Mouse (Mus musculus): ENCODE data around the gene Gna12. TPM values are rescaled to one million over a fixed set of nuclear protein-coding genes. Genes with fewer than 3 reads are reported as not detected.

Gene Gna12
- total RNA-seq, 2 experiments from 2014 or later = 38.2 to 42.4 TPM

DNA sequence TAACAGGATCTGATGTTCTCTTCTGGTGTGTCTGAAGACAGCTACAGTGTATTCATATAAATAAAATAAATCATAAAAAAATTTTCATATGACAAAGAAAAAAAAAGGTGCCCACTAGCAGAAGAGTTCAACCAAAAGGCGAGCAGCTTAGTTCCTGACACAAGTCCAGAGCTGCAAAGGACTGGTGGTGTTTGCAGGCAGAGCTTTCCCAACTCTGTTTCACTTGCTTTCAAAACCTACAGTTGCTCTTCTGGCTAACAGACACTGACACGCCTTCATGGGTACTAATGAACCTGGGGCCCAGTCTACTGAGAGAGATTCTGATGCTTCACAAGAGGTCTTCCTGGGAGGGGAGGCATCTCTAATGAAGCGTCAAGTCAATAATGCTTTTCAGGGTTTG lies 34.2 kb downstream of the Gna12 start:
- DNase-seq = no peak

DNA sequence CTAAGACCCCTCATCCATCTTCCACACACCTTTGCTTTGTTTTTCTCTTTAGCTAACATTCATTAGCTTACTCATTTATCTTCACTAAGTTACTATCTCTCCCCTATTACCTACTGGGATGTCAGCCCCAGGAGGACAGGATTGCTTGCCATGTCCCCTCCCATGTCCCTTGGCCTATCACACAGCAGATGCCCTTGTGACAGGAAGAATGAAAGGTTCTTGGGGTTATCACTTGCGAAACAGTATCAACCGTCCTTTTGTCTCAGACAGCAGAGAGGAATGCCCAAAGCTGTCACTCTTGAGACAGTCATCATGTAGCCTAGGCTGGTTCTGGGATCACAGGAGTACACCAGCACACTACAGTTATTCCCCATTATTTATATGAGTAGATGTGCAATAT lies 35.1 kb downstream of the Gna12 start:
- no peak for DNase-seq

DNA sequence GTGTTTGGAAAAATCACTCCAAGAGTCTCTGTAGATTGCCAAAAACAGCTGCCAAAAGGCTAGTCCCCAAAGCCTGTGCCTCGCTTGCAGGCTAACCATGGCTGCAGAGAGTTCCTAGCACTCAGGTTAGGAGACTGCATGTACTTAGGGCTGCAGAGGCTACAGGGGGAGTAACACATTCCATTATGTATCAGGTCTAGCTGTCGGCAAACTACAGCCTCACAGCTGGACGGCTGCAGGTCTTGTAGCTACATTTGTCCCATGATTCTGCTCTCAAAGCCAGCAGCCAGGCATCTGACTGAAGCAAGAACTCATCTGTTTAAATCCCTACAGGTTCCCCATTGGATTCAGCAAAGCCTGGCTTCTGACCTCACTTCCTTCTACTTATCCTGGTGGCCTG lies 35.5 kb downstream of the Gna12 start:
- DNase-seq = no peak

DNA sequence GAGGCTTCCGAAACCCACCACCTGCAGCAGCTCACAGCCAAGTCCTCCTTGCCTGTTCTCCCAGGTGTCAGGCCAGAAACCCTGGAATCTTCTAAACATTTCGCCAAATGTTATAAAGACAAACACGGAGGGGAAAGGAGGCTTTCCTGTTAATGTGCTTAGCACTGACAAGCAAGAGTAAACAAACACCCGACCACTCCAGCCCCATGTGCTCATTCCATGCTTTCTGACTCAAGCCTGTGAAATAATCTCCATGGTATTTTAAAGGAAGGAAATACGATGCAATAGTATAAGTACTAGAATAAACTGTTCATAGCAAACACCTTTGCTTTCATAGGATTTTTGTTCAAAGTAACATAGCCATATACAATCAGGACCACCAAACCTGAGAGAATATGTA lies 38.0 kb downstream of the Gna12 start:
- no peak for DNase-seq

DNA sequence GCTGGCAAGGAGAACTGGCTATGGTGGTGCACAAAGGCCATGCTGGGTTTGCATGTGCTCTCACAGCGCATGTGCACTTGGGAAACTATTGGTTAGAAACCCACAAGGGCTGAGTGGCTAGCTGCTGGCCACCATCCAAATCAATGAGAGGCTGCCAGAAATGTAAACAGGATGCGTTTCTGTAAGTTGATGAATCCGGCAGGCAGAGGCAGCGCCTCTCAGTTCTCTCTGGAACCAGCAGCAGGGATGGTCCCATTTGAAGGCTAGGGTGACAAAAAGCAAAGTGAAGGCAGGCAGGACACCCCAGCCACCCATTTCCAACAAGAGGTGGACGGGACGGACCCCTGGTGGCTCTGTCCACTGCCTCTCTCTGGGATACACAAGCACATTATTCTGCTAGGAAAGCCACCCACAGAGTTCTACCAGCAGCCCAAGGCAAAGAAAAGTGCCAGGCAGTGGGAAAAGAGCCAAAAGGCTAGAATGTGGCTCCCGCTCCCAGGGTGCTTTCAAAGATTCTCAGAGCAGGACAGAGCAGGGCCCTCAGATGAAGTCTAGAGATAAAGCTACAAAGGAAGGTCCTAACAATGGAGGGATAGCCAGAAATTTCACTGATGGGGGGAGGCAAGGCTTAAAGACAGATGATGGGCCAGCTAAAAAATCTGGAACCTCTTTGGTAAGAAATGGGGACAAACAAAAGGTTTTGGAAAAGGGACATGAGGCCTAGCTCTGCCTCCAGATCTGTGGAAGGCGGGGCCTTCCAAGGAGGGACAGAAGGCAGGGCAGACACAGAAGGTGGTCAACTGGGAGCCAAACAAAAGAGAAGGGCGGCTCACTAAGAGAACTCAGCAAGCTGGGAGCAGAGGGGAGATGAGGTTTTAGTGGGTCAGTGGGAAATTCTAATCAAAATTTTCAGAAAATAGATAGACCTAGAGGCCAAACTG lies 39.0 kb downstream of the Gna12 start:
- DNase-seq = peak; percentile 27

DNA sequence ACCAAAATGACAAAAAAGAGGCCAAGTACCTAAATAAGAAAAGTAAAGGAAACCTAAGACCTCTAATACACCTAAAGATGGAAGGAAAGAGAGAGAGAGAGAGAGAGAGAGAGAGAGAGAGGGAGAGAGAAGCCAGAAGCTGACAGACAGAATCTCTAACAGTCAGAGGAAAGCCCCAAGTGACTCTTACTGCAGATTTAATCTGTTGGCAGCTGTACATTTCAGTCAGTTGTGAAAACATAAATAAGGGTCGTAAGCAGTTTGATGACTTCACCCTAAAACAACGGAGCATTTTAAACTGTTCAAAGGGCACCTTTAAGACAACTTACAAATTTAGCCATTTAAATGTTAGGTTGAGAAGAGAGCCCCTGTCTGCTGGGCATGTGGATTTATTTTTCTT lies 39.8 kb downstream of the Gna12 start:
- DNase-seq = no peak

DNA sequence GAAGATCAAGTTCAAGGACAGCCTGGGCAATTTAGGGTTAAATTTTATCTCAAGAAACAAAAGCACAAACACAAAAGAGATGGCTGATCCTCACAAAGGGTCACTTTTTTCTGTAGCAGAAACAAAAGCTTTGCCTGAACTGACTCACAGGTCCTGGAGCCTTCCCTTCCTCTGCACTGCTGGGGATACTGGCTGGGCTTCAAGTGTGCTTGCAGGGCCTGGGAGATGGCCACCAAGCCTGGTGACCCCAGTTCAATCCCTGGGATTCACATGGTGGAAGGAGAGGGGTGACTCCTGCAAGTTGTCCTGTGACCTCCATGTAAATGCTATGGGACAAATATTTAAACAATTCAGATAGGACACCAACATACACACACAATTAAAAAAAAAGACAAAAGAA lies 40.7 kb downstream of the Gna12 start:
- no peak for DNase-seq

DNA sequence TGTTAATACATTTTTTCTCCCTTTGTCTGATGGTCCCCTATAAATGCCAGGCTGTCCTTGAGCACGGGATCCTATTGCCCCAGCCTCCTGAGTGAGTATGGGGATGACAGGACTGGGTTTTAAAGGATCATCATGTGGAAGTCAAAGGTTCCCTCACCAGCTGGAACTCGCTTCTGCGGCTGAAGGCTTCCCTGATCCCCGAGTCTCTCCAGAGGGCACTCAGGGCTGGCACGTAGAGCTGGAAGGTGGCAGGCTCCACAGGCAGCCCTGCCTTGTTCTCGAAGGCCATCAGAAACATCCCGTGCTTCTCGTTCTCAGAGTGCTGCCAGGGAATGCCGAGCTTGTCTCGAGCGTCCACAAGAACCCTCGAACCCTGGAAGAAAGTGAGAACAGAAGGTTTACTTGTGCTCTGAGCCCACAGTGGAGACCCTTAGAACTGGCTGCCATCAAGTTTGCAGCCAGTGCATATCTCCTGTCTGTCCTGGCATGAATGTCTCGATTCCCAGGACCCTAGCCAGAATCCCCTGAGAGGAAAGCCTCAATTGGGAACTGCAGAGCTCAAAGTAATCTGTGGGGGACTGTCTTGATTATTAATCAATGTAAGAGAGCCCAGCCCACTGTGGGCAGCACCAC lies 44.9 kb downstream of the Gna12 start:
- no peak for DNase-seq

DNA sequence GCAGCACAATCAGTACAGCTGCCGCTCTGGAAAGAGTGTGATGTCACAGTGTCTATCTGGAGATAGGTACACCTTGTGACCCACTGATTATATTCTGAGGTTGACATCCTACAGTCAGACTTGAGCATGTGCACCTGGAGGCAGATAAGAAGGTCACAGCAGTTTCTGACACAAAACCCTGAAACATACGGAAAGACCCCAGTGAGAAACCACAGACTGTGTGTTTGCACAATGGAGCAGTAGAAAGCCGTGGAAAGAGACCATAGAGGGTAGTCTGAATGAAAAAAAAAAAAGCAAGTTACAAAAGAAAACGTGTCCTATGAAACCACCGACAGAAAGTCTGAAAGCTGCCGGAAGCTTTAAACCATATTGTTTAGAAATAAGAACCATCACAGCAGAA lies 45.9 kb downstream of the Gna12 start:
- DNase-seq = no peak

DNA sequence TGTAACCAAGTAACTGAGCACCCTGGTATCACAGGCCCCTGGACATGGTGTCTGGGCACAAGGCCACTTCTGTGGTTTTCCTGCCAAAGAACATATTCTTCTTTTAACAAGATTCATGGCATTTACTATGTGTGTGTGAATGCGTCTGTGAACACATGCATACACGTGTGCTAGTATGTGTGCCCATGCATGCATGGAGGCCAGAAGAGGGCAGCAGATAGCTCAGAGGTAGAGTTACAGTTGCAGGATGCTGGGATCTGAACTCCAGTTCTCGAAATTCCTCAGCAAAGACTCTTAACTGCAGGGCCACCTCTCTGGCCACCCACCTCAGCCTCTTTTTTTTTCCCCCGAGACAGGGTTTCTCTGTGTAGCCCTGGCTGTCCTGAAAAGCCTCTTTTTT lies 46.7 kb downstream of the Gna12 start:
- DNase-seq = no peak

DNA sequence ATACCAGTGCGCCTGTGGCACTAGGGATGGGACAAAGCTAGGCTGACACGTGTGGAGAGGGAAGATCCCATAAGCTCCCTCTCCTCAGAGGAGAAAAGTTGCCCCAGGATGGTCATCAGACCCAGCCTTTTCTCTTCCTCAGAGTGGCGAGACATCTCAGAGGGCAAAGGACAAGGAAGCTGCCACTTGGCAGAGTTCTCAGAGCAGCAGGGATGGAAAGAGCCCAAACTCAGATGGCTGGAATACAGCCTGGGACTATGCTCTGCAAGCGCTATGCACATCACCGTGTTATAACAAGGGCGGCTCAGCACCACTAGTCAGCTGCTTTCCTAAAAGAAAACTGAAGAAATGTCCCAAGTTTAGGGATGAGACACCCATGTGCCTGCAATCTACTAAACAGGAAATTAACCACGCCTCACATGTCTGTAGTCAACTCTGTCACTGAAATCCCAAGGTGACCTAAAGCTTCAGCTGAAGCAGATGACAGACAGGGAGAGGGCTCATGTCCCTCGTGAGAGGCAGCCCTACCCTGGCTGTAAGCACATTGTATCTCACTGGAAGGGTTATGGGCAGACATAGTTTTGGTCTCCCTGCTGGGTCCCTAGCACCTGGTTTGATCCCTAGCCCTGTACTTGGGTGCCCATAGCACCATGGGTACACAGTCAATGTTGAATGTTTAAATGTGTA lies 48.2 kb downstream of the Gna12 start:
- DNase-seq = no peak

DNA sequence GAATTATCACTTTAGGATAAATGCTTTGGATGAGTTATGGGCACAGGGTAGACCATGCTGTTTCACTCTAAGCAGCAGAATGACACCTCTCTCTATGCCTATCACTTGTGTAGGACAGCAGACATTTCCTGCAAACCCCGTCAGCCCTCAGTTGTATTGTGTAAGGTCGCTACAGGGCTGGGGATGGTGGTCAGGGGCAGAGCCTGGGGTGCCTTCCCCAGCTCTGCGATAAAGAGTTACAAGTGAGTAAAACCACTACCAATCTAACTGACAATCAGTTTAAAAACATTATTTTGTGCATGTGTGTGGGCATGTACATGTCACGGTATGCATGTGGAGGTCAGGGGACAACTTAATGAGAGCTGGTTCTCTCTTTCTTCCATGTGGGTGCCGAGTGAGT lies 49.1 kb downstream of the Gna12 start:
- DNase-seq = no peak

DNA sequence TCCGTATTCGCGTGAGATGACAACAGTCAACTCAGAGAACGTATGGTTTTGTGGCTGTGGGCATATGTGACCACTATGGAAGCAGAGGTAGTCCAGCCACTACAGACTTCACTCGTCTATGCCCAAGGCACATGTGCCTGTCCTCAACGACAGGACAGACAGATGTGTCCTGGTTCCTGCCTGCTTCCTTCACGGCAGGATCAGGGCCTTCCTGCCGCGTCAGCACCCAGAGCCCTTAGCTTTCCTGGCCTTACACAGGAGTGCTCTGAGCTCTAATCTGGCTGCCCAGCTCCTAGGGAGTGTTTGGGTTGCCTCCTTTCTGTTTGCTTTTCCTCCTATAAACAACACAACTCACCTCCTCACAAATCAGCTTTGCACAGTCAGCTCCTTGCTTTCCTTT lies 53.3 kb downstream of the Gna12 start:
- DNase-seq = no peak

DNA sequence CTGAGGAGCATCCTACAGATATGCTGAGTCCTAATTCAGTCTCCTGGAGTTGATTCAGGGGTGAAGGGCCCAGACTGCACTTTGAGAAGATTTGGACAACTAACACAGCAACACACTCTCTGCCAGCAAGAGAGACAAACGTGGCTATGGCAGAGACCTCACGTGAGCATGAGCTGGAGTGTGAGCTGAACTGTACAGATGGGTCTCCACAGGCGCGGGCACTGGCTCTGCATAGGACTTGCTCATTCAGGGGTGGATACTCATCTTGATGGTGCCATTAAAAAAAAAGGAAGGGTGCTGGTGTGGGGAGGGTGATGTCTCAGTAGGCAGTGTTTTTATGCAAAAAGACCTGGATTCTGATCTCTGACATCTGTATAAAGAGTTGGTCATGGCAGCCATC lies 55.1 kb downstream of the Gna12 start:
- no peak for DNase-seq

DNA sequence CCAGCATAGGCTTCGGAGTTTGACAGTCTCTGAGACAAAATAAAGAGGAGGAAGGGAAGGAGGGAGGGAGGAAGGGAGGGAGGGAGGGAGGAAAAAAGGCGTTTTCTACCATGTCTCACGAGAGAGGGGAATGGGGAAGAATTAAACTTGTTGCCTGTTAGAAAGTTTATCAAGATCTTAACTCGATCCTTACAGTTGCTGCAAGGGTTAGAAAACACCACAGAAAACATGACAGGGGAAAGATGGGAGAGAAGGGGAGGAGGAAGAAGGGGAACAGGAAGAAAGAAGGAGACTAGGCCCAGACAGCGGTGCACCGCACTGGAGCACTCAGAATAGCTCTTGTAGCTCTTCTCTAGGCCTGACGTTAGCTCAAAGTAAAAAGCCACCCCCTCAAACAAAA lies 58.1 kb downstream of the Gna12 start:
- no peak for DNase-seq

DNA sequence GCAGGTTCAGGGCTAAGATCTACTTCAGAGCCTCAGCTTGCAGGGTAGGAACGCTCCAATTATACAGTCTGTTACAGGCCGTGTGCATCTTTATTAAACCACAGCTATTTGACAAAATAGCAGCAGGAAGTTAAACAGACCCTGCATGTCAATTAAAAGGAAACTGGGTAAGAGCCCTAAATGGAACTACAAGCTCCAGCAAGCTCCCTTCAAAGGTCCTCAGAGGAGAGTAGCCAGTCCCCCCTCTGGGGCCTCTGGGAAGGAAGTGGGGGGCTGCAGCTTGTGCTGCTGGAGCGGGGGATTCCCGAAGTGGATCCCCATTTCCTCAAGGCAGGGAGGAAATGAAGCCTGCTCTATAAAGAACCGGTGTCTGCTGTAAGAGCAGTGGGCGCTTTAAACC lies 58.6 kb downstream of the Gna12 start:
- no peak for DNase-seq

DNA sequence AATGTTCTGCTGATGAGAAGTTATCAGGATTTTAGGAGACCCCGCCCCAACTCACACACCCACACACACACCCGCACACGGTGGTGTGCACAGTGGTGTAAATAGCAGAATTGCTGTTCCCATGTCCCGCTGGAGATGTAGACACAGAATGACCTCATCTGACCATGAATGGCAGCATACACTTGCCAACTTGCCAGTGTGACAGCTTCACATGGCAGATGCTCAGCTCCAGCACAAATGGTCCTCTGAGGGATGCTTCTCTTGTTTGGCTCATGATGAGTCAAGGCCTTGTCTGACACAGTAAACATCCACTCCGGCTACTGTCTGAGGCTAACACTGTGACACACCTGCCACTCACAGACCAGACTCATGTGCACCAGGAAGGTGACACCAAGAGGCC lies 61.9 kb downstream of the Gna12 start:
- no peak for DNase-seq

DNA sequence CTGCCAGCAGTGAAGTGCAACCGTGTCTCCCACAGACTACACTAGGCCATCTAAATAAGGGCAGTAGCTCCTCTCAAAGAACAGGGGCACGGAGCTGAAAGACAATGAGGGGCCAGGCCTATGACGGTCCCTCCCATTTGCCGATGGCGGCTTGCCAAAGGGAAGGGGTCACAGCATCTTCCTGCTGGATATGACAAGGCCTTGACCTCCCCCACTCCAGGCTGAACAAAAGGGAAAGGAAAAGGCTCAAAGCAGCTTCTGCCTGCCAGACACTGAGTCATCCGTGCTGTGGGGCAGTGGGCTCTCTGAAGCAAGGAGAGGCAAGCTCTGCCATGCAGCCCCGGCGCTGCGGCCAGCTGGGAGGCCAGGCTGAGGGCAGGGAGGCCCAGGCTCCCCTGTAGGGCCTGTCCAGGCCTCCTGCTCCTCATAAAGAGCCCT lies 62.5 kb downstream of the Gna12 start:
- peak; percentile 76 for DNase-seq

DNA sequence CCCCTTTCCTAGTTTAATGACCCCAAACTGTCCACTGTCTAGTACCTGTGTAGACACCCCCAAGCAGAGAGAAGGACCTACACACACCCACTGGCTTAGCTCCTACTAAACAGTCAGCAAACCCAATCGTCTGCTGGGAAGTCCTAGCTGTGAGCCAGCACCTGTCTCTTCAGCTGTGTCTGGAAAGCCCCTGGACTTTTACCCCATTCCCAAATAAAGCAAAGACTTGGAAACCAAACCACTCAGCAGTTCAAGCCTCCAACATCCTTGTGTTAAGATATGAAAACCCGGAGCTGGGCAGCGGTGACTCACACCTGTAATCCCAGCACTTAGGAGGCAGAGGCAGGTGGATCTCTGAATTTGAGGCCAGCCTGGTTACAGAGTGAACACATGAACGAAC lies 63.7 kb downstream of the Gna12 start:
- no peak for DNase-seq

DNA sequence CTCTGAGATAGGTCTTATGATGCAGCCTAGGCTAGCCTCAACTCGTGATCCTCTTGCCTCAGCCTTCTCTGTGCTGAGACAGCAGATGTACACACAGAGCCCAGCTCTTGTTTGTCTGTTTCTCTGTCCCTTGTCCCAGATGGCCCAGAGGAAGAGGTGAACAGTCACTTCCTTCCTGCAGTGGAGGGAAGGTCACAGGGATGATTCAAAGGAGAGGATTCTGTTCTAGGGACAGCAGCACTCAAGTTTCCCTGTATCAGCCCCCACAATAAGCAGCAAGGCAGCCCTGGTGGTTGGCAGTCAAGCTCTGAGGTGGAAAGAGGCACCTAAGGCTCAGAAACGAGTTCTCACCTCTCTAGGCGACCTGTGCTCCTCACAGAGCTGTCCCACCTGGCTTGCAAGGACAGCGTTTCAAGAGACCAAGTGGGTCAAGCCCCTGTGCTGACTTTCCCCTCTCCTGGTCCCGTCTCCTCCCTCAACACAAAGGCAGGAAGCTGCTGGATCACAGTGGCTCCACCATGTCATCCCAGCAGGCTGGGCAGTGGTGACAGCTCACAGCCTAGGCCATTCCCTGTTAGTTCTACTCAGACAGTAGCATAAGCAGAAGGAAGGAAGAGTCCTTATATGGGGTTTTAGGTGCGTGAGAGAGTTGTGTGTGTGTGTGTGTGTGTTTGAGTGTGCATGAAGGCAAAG lies 65.2 kb downstream of the Gna12 start:
- no peak for DNase-seq

DNA sequence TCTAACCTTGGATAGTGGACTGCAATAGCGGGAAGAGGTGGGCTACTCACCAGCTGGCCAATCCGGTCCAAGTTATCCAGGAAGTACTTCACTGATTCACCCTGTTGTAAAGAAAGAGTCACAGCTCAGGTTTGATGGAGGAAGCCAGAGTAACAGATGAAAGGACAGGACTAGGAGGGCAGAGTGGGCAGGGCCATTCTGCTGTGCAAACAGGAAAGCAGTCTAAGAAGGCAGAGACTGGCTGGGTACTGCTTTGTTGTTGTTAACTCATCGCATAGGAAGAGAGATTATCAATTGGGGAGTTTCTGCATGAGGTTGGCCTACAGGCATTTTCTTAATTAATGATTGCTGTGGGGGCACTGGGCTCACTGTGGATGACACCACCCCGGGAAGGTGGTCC lies 67.7 kb downstream of the Gna12 start:
- no peak for DNase-seq

DNA sequence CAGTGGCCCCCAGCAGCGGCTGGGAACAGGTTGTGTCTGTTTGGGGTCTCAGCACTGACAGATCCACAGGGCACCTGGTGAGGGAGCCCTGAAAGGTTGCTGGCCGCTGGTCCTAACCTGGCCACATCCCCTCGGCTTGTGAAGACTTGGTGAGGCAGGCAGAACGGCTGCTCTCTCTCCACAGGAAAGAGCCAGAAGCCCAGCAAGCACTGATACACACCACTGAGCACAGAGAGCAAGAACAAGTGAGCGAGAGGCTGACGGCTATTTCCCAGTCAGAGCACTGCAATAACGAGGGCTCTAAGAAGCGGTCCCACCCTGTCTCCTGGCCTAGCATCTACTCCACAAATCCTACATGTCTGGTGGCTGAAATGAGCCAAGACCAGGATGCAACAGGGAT lies 71.4 kb downstream of the Gna12 start:
- no peak for DNase-seq

DNA sequence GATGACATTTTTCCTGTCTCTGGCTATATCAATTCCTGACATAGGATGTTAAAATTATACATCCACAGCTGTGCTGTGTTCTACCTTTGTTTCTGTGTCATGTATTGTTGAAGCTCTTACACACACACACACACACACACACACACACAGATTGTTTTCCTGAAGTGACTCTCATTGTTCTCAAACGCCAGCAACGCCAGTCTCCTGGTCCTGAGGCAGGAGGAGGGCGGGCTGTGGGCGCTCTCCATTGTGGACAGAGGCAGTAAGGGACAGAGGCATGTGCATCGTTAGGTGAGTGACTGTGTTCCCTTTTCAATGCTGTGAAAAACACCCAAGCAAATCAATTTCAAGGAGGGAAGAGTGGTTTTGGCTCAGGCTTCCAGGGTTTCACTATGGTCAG lies 77.0 kb downstream of the Gna12 start:
- no peak for DNase-seq
